Mouse (Mus musculus) cerebellum, adult 9-11 months (tissue): ENCODE results near the gene Hrh2.

ENCODE experiments used
- DNase-seq: peaks from one replicate; pipeline ENCODE4 v3.0.0; 2022

The Hrh2 gene

DNA sequence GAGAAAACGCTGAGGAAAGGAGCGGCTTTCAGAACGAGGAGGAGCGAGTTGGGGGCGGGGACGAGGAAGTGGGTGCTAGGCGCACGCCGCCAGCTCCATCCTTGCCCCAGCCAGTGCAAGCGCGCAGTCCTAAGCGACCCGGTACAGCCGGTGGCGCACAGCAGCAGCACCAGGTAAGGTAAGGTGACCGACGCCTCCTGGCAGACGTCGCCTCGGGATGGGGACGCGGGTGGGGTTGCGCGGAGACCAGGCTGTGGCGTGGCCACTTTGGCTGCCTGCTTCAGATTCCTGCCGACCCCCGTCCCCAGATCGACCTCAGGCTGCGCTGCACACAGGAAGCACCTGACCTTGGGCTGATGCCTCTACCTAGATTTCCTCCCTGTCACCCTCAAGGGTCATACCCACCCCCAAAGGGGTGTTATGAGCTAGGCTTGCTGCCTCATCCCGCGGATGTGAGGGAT is at the start of gene Hrh2:
Gene Hrh2, plus strand, starts transcription at position 109 of the 461 bp plus-strand sequence.
- no peak for DNase-seq

DNA sequence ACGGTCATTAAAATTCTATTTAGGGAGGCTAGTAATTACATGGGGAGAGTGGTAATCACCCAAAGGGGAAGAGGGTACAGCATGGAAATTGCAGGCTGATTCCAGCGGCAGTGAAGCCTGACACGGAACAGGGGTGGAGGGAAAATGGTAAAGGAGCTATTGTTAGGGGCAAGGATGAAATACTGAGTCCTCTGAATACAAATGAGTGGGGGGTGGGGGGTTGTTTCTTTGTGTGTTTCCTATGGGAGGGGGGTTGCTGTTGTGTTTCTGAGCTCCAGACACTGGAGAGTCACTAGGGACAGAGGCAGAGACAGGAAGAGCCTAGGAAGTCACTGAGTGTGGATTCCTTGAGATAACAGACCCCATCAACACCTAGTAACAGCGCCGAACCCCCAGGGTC is 48.1 kb upstream of the Hrh2 start:
- no peak for DNase-seq

DNA sequence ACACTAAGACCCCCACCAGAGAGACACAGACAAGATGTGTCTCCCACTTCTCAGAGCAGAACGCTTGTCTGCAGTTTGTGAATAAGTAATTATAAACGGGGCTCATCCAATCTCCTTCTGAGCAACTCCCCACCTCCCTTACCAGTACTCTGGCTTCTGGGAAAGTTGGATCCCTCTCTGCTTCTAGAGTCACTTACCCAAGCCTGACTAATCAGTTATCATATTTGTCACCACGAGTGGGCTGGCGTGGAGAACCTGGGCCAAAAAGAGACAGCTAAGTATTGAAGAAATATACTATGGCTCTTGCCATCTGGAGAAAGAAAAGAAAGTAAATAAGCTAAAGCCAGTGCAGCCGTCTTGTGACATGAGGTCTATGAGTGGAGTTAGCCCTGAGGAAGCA is 47.3 kb upstream of the Hrh2 start:
- no peak for DNase-seq

- no peak for DNase-seq
Measured at GRCm38 (mm10) chr13:54147328-54147727, 44.6 kb upstream of the Hrh2 start.

GRCm38 (mm10) chr13:54152421-54152820 is 39.5 kb upstream of the Hrh2 start:
- no peak for DNase-seq

GRCm38 (mm10) chr13:54152911-54153310 is 39.0 kb upstream of the Hrh2 start:
- DNase-seq, result no peak

DNA sequence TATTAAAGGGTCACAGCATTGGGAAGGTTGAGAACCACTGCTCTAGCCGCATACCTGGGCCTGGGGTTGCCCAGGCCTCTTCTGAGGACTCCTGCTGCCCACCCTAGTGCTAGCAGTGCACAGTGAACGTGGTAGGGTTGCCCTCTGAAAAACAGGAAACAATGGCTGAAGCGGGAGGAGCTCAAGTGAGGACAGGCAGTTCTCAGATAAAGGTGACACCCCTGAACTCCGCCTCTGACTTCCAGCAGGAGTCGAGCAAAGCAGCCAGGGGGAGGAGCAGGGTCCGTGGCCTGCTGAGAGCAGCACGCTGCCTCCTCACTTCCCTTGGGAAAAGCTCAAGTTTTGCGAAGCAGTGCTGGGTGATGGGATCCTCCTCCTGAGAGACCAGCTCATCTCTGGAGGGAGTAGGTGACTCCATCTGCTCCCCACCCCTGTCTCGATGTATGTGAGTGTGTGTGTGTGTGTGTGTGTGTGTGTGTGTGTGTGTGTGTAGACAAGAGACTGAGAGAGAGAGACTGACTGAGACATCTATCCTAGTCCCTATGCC is 38.2 kb upstream of the Hrh2 start:
- no peak for DNase-seq

- no peak for DNase-seq
Measured at GRCm38 (mm10) chr13:54155822-54156221, 36.1 kb upstream of the Hrh2 start.

DNA sequence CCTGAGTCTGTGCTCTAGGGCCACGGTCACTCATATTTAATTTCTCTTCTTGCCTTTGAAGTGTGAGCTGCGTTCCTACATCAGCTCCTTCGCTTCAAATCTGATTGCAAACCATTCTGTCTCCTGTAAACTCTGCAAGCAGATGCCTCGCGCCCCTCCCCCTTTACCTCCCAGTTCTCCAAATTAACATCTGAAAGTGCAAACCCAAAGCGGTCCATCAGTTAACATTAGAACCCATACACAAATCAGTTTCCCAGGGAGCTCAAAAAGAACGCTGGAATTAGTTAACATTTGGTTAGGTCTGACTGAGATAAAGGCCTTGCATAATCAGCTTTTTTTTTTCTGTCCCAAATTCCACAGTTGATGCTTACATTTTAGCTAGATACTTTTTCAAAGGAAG is 32.7 kb upstream of the Hrh2 start:
- DNase-seq, result no peak

- DNase-seq, result no peak
Measured at GRCm38 (mm10) chr13:54159756-54160155, 32.2 kb upstream of the Hrh2 start.

DNA sequence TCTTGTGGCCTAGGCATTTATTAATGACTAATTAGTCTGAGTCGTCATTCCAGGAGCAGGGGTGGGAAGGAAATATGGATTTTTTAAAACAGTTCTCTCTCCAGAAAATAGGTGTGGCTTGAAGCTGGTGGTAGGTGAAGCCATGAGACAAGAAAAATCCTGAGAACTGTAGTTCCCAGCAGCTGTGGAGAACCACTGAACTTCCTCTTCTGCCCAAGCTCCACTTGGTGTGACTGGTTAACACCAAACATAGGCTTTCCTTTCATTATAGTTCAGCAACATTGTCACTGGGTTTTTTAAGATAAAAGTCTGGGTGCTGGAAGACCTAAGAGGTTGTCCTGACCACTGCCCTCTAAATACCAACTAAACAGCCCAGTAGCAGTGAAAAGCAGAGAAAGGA is 31.4 kb upstream of the Hrh2 start:
- no peak for DNase-seq

GRCm38 (mm10) chr13:54161514-54161913 is 30.4 kb upstream of the Hrh2 start:
- no peak for DNase-seq

DNA sequence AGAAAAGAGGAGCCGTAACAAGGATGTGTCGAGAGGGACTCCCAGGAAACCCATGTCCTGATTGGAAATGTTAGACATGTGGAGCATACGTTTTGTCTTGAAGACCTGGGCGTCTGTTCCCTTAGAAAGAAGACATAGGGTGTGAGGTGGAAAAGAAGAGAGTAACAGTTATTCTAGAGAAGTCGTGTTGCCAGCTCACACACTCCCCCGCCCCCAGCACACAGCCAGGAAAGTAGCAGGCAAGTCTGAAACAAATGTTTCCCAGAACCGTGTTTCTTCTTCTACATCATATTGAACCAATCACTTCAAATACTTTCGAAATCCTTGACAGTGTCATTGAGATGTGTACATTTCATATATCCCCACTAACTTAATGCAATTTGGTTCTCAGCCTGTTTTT is 28.6 kb upstream of the Hrh2 start:
- no peak for DNase-seq

- no peak for DNase-seq
Measured at GRCm38 (mm10) chr13:54164462-54164861, 27.5 kb upstream of the Hrh2 start.

DNA sequence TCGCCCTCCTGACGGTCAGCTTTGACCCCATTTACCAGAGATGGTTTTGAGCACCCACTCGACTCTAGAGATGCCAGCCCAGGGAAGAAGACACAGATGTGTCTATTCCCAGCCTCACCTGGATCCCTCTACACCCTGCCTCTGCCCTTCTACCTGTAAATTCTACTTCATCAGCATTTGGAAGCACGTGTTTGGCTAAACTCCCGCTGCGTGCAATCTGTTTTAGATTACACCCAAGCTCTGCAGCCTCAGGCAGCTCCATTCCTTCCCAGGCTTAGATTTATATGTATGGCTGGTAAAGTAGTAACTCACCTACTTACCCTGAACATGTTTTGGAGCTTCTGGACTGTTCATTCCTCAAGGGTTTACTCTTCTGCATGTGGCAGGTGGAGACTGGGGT is 26.9 kb upstream of the Hrh2 start:
- no peak for DNase-seq

DNA sequence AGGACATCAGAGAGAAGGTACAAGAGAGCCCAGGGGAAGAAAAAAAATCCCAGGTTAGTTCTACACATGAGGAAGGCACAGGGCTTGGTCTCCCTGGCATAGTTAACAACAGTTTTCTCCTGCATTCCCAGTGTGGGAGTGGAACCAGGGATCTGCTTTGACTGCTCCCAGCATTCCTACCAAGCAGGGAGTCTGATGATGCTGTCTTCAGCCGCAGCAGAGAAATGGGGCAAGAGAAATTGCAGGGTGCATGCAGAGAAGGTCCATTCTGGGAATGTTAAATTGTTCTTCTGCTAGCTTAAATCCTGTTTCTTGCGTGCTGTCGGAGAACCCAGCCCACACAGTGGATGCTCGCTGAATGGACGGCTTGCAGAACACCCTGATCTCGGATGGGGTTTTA is 26.2 kb upstream of the Hrh2 start:
- no peak for DNase-seq

DNA sequence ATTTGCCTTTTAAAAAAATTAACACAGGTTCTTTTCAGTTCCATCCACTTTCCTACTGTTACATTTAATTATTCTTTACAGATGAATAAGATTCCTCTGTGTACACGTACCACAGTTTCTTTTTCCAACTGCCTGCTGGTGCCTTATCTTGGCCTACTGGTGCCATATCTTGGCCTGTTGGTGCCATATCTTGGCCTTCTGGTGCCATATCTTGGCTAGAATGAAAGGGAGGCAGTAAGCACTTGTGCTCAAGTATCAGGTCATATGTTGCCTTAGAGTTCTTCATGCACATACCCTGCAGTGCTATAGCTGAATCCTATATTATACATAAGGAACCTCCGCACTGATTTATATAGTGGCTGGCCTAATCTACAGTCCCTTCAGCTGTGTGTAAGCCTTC is 24.9 kb upstream of the Hrh2 start:
- DNase-seq, result no peak

GRCm38 (mm10) chr13:54168675-54169074 is 23.3 kb upstream of the Hrh2 start:
- DNase-seq, result no peak

GRCm38 (mm10) chr13:54170288-54170687 is 21.6 kb upstream of the Hrh2 start:
- DNase-seq, result no peak

DNA sequence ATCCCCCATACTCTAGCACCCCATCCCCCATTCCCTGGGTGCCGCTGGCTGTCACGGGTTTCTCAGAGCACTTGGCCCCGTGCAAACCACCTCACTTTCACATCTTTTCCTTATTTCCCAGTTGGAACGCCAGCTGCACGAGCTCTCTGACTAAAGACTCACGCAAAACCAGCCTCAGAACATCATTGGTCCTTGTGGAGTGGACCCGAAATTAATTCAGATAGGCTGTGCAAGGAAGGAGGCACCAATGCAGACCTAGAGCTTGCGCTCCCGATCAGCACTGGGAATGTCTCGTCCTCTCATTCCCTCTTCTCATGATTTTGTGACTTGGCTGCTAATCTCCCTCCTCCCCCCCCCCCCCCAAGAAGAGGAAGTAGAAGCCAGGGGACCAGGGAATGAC is 20.6 kb upstream of the Hrh2 start:
- DNase-seq, result no peak

DNA sequence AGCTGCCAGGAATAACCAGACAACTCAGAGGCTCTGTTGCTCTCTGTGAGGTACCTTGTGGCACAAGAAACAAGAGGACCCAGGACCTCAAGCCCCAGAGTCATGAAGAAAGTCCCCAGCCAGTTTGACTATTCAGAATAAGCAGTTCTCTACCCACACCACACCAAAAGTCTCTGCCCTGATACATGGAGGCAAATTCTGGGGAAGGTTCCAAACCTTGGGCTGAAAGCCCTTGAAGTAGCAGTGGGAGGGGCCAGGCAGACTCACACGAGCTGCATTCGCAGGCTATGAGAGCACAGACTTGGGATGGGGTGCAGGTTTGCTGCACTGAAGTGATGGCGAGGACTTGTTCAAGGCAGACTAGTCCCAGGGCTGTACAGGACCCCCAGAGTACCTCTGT is 20.2 kb upstream of the Hrh2 start:
- no peak for DNase-seq

GRCm38 (mm10) chr13:54173941-54174340 is 18.0 kb upstream of the Hrh2 start:
- DNase-seq, result no peak

DNA sequence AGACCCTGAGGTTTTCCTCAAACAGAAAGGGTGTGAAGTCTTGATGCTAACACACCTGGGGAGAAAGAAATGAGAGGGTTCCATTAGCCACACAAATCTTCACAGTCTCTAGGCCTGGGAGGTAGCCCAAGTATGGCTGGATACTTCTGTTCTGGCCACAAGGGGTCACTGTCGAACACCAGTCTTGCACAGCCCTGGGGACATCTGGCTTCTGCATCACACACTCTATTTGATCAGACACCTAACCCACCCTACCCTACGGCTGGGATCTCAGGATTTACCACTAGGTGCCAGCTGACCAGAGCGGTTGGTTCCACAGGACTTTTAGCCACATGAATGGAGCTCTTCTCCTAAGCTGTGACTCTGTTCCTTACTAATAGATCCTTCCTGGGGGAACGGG is 17.2 kb upstream of the Hrh2 start:
- DNase-seq, result no peak

DNA sequence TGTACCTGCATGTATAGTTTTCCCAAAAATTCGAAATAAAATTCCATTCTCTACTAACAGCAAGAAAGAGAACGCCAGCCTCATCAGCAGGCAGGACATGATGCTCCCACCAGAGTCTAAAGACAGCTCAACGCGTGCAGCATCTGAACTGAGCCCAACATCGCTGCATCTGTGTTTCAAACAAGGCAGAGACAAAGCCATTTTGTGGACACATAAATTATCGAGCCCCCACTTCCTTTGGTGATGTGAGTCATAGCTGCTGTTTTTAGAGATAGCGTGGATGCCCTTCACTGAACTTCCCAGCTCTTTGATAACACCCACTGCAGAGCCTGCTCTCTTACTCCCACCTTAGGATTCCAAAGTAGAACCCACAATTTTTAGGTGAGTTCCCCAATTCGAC is 16.5 kb upstream of the Hrh2 start:
- DNase-seq, result no peak

GRCm38 (mm10) chr13:54176406-54177020 is 15.4 kb upstream of the Hrh2 start:
- no peak for DNase-seq
